Mouse (Mus musculus) stomach, postnatal 0 days (tissue): Measurements from ENCODE around the gene Pgpep1.

Source experiments
- CTCF ChIP-seq: IDR thresholded peaks from 2 replicates; pipeline ENCODE4 v1.5.1; 2016; ENCODE audit warnings: antibody characterized with exemption, low read depth, mild to moderate bottlenecking, moderate library complexity
- EP300 ChIP-seq: optimal IDR thresholded peaks from 2 replicates; pipeline ENCODE3; 2016; ENCODE audit warnings: antibody characterized with exemption

- TF ChIP-seq EP300, result no peak
- peak; percentile 87 for TF ChIP-seq CTCF
These were observed 49.1 kb downstream of the Pgpep1 start for GRCm38 (mm10) chr8:70610796-70611771.
